Mouse (Mus musculus) ES-E14 (cell line): Measurements from ENCODE around the gene Dnaja3. TPM values are rescaled to one million over a fixed set of nuclear protein-coding genes. Genes with fewer than 3 reads are reported as not detected.

Source experiments
- DNase-seq: peaks from one replicate; pipeline ENCODE4 v3.0.0-alpha.2; 2013; ENCODE audit warnings: low read depth, low spot score
- H3K27ac ChIP-seq: 2 replicates; pipeline ENCODE4 v1.5.1; 2012; ENCODE audit warnings: low read depth, mild to moderate bottlenecking, low read length, moderate library complexity, mixed read lengths; ENCODE audit not compliant: poor library complexity, insufficient read depth, severe bottlenecking
- H3K36me3 ChIP-seq: 2 replicates; pipeline ENCODE4 v1.6.1; 2012; ENCODE audit warnings: mild to moderate bottlenecking, low read length, moderate library complexity, mixed read lengths; ENCODE audit not compliant: control insufficient read depth, poor library complexity, insufficient read depth, severe bottlenecking
- H3K4me1 ChIP-seq, 2 experiments: fragments of 150-350 bp in 1 of 2; sonication (generic) in 1 of 2; 2 replicates each; pipeline ENCODE4 v1.6.1; 2012; ENCODE audit warnings: low read length in 2 of 2, mild to moderate bottlenecking in 1 of 2, mixed read lengths in 1 of 2; ENCODE audit not compliant: control insufficient read depth in 2 of 2, insufficient read depth in 2 of 2, poor library complexity in 1 of 2
- H3K4me3 ChIP-seq, 2 experiments: fragments of 150-350 bp in 1 of 2; sonication (generic) in 1 of 2; 2 replicates each; pipeline ENCODE4 v1.5.1; 2012; ENCODE audit warnings: low read length in 2 of 2, low read depth in 1 of 2, mild to moderate bottlenecking in 1 of 2, mixed read lengths in 1 of 2; ENCODE audit not compliant: insufficient read depth in 1 of 2, poor library complexity in 1 of 2, severe bottlenecking in 1 of 2
- H3K9ac ChIP-seq: 2 replicates; pipeline ENCODE4 v1.6.1; 2012; ENCODE audit warnings: low read depth, mild to moderate bottlenecking, low read length, mixed read lengths; ENCODE audit not compliant: poor library complexity, insufficient read depth, severe bottlenecking
- H3K9me3 ChIP-seq: fragments of 150-350 bp; sonication (generic); 2 replicates; pipeline ENCODE4 v1.6.1; 2012; ENCODE audit warnings: low read depth, mild to moderate bottlenecking, low read length; ENCODE audit not compliant: control insufficient read depth, insufficient read depth
- CHD2 ChIP-seq: IDR thresholded peaks from 2 replicates; pipeline ENCODE4 v1.6.1; 2014; ENCODE audit warnings: mild to moderate bottlenecking, low read depth, low read length, inconsistent platforms
- HCFC1 ChIP-seq: IDR thresholded peaks from 2 replicates; pipeline ENCODE4 v1.6.1; 2012; ENCODE audit warnings: low read length, inconsistent platforms, borderline replicate concordance; ENCODE audit not compliant: insufficient read depth
- MAFK ChIP-seq: IDR thresholded peaks from 2 replicates; pipeline ENCODE4 v1.6.1; 2014; ENCODE audit warnings: mild to moderate bottlenecking, low read depth, low read length, inconsistent platforms; ENCODE audit not compliant: insufficient read depth
- ZC3H11A ChIP-seq: IDR thresholded peaks from 2 replicates; pipeline ENCODE4 v1.6.1; 2012; ENCODE audit warnings: low read depth, mild to moderate bottlenecking, inconsistent platforms, low read length, borderline replicate concordance
- ZNF384 ChIP-seq: IDR thresholded peaks from 2 replicates; pipeline ENCODE4 v1.6.1; 2012; ENCODE audit warnings: low read depth, low read length, inconsistent platforms
- in situ Hi-C, 2 experiments: fragments of 600-800 bp; cut with MboI; formaldehyde crosslinking; loops; one replicate each; pipeline ENCODE4 v1.15.1; 2025; ENCODE audit warnings: low sequenced_read_pairs in 2 of 2, inconsistent platforms in 1 of 2; ENCODE audit not compliant: unreplicated experiment in 2 of 2
- total RNA-seq: library from RNA; depleted of rRNA; stranded (reverse); fragments of 300-350 nt; gene quantifications from 2 replicates; pipeline ENCODE4 v1.2.3, GENCODE M21; 2012

Dnaja3 gene
- total RNA-seq, 1 experiment = 53.2 TPM

GRCm38 (mm10) chr16:4645867-4646266 is 6.1 kb downstream of the Dnaja3 start:
- DNase-seq = no peak
- H3K4me1 ChIP-seq = peaks cover 0 to 21% of the 10 kb centered on the region in 2 experiments; a peak in 1 of 4 replicates
- H3K27ac ChIP-seq = no peak overlapping the region
- TF ChIP-seq MAFK (no peak), CHD2 (no peak), HCFC1 (no peak), ZC3H11A (no peak), ZNF384 (no peak)
- no peaks in the 10 kb centered on the region; the same call in 1 of the 2 replicates for H3K36me3 ChIP-seq
- H3K9me3 ChIP-seq = no peaks in the 10 kb centered on the region
- no peak overlapping the region for H3K9ac ChIP-seq
- no peak overlapping the region for H3K4me3 ChIP-seq
- in situ Hi-C loops = no loop called here

GRCm38 (mm10) chr16:4646831-4647230 is 7.0 kb downstream of the Dnaja3 start:
- H3K4me3 ChIP-seq = no peak overlapping the region
- H3K9me3 ChIP-seq = no peaks in the 10 kb centered on the region
- peaks cover 0 to 15% of the 10 kb centered on the region in 2 experiments; a peak in 1 of 4 replicates for H3K4me1 ChIP-seq
- H3K9ac ChIP-seq = no peak overlapping the region
- in situ Hi-C loops = no loop called here
- no peak for TF ChIP-seq MAFK
- TF ChIP-seq ZNF384 = no peak
- no peak for TF ChIP-seq HCFC1
- TF ChIP-seq ZC3H11A = no peak
- TF ChIP-seq CHD2 = no peak
- peaks cover 3% of the 10 kb centered on the region; the same call in 1 of the 2 replicates for H3K36me3 ChIP-seq
- no peak for DNase-seq
- H3K27ac ChIP-seq = no peak overlapping the region

- in situ Hi-C loops = no loop called here
These were observed 7.9 kb downstream of the Dnaja3 start for GRCm38 (mm10) chr16:4647651-4648141.

GRCm38 (mm10) chr16:4648416-4649023 is 8.7 kb downstream of the Dnaja3 start:
- Histone ChIP-seq H3K9ac (peak overlapping the region; percentile 12; the same call in 1 of the 2 replicates), H3K4me1 (peaks cover 0 to 12% of the 10 kb centered on the region in 2 experiments; a peak in 1 of 4 replicates), H3K27ac (no peak overlapping the region), H3K9me3 (no peaks in the 10 kb centered on the region), H3K4me3 (peak overlapping the region; percentile 1 to 19; a peak in 3 of 4 replicates), H3K36me3 (peaks cover 8% of the 10 kb centered on the region; the same call in 1 of the 2 replicates)
- in situ Hi-C loops = no loop called here
- DNase-seq = no peak
- TF ChIP-seq HCFC1 = 0 out of 2 replicates have a peak, but pooled peaks have one; percentile 22
- TF ChIP-seq ZNF384 = no peak

More at GRCm38 (mm10) chr16:4647651-4648141, 7.9 kb downstream of the Dnaja3 start:
- no peak for DNase-seq
- Histone ChIP-seq H3K27ac (no peak overlapping the region), H3K4me3 (no peak overlapping the region), H3K9me3 (no peaks in the 10 kb centered on the region), H3K36me3 (peaks cover 8% of the 10 kb centered on the region; the same call in 1 of the 2 replicates), H3K9ac (no peak overlapping the region), H3K4me1 (peaks cover 0 to 15% of the 10 kb centered on the region in 2 experiments; a peak in 1 of 4 replicates)
- no peak for TF ChIP-seq CHD2
- no peak for TF ChIP-seq ZC3H11A
- no peak for TF ChIP-seq HCFC1
- no peak for TF ChIP-seq ZNF384
- no peak for TF ChIP-seq MAFK

- H3K36me3 ChIP-seq = peaks cover 8% of the 10 kb centered on the region; the same call in 1 of the 2 replicates
- no peak overlapping the region for H3K9ac ChIP-seq
- TF ChIP-seq ZNF384 (no peak), MAFK (no peak), CHD2 (no peak), ZC3H11A (no peak), HCFC1 (no peak)
- H3K27ac ChIP-seq = no peak overlapping the region
- in situ Hi-C loops = no loop called here
- H3K4me1 ChIP-seq = peaks cover 0 to 12% of the 10 kb centered on the region in 2 experiments; a peak in 1 of 4 replicates
- no peaks in the 10 kb centered on the region for H3K9me3 ChIP-seq
- H3K4me3 ChIP-seq = 0 out of 4 replicates have a peak overlapping the region, but pooled peaks of 1 of the 2 experiments have one; percentile 19
- no peak for DNase-seq
These were observed 9.4 kb downstream of the Dnaja3 start for GRCm38 (mm10) chr16:4649211-4649610.
